Mouse (Mus musculus) gastrocnemius, postnatal 4 days (tissue): ENCODE results near the gene Nup93. TPM values are rescaled to one million over a fixed set of nuclear protein-coding genes. Genes with fewer than 3 reads are reported as not detected.
A peak's percentile ranks its signal among the peaks of the same experiment; 100 is the strongest.
"Not testable (repeated sequence)": the region's sequence is repeated elsewhere in the genome, so short reads cannot be mapped to it uniquely, and the experiment has no call there.

Experiments
- DNase-seq, 2 experiments: peaks; one replicate each; pipeline ENCODE4 v3.0.0; 2021 to 2022; ENCODE audit warnings: low spot score in 2 of 2, mixed read lengths in 2 of 2
- long read RNA-seq, 2 experiments: library from polyadenylated mRNA; stranded (forward); transcript quantifications; one replicate each; pipeline ENCODE4 v2.0.0; 2021
- total RNA-seq, 2 experiments: library from RNA; stranded (reverse); gene quantifications; 2 replicates each; pipeline ENCODE4 v1.2.3; 2021

The Nup93 gene
- 10 to 100 TPM; 26.7 to 32.9 TPM for total RNA-seq
- long read RNA-seq, experiment 1, transcript Nup93-201 (22 exons, 2,707 nt), result major isoform, 56 of 66 reads
- long read RNA-seq, experiment 1, partial matches to known transcripts, result 1 of 66 reads
- long read RNA-seq, experiment 1, other reads (novel, unspliced or antisense), result 7 of 66 reads
- long read RNA-seq, experiment 2, transcript Nup93-207 (23 exons, 2,928 nt), result minor isoform, 5 of 77 reads
- long read RNA-seq, experiment 2, transcript Nup93-201 (22 exons, 2,707 nt), result major isoform, 55 of 77 reads
- long read RNA-seq, experiment 2, partial matches to known transcripts, result 1 of 77 reads
- long read RNA-seq, experiment 2, other reads (novel, unspliced or antisense), result 12 of 77 reads

DNA sequence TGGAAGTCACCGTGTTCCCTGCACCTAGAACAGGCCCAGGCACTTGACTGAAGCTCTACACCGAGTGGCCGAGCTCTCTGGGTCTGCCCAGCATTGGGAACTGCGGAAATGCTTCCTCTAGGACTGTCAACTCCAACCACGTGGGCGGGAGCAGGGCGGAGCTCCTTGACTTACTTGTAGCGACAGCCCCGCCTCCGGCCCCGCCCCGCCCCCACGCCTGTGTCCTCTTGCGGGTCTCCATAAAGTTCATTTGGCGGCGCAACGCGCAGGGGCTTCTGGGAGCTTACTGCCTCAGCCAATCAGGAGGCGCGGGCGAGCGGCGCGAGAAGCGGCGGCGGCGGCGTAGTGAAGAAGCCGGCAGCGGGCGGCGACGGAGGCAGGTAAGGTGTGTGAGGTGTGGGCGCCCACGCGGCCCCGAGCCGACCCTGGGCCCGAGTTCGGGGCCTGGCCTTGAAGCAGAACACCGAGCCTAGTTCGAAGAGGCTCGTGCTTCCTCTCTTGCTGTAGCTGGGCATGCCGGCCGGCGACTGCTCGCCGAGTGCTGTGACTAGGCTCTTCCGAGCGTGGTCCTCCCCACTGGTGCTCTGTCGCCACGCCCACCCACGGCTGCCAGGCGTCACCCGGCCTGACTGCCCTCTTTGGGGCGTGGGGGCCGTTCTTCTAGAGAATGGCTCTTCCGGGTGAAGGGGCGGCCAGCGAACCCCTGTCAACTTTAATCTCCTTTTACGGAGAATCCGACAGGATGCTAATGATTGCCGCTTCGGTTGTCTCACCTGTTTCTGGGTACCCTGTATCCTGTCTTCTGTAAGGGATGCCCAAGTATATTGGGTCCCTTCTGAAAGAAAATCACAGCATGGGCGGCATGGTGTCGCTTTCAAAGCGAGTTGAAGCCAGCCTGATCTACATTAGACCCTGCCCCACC, at the start of gene Nup93:
TSS of gene Nup93 (plus strand) at position 313 of the 922 bp plus-strand sequence.
- DNase-seq, result peak; percentile 96 to 98

GRCm38 (mm10) chr8:94165772-94166171, 48.6 kb upstream of the Nup93 start:
- DNase-seq, result not testable (repeated sequence)

DNA sequence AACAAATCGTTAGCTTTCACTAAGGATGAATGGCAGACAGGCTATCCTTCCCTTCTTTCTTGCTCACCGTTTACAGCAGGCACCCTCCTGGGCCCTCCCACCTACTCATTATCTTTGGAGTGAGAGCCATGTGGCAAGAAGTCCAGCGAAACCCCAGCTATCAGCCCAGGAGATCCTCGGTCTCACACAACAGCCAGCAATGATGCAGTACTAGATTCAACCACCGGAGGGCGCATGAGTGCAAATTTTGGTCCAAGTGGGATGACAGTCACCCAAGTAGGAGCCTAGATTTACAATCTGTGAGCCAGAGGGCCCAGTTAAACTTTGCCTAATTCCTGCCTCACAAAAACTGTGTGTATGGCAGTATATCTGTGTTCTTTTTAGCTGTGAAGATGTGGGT, 47.1 kb upstream of the Nup93 start:
- peak; percentile 80 to 82 for DNase-seq

DNA sequence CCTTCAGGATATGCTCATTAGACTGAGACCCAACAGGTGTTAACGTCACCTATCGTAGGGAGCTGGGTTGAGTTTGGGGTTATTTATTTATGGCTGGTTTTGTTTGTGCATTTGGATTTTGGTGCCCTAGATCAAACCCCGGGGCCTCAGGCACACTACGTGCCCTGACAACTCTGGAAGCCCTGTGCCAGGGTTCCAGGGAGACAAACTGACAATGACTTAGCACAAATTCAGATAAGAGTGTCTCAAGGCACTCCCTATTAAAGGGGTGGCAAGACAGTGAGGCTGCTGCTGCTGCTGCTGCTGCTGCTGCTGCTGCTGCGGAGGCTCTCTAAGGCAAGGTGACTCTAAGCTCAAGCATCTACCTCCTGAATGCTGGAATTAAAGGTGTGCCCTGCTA, 44.8 kb upstream of the Nup93 start:
- no peak for DNase-seq

DNA sequence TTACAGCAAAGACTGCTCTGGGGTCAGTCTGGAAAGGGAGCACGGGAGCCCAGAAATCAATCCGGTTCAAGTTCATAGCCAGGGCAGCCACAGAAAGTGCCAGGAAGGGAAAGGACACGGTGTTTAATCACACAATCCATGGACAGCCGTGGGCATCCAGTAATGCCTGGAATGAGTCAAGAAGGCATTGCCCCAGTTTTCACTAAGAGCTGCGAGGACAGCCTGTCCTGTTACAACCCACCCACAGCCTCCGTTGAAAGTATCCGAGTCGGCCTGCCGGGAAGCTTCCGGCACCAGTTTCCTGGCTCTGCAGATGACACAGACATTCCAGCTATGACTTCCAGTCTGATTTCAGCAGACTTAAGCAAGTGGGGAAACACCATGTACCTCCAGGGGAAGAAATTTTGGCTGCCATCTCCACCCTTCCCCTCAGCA, 43.0 kb upstream of the Nup93 start:
- DNase-seq, result peak in 1 of 2 experiments; percentile 36

DNA sequence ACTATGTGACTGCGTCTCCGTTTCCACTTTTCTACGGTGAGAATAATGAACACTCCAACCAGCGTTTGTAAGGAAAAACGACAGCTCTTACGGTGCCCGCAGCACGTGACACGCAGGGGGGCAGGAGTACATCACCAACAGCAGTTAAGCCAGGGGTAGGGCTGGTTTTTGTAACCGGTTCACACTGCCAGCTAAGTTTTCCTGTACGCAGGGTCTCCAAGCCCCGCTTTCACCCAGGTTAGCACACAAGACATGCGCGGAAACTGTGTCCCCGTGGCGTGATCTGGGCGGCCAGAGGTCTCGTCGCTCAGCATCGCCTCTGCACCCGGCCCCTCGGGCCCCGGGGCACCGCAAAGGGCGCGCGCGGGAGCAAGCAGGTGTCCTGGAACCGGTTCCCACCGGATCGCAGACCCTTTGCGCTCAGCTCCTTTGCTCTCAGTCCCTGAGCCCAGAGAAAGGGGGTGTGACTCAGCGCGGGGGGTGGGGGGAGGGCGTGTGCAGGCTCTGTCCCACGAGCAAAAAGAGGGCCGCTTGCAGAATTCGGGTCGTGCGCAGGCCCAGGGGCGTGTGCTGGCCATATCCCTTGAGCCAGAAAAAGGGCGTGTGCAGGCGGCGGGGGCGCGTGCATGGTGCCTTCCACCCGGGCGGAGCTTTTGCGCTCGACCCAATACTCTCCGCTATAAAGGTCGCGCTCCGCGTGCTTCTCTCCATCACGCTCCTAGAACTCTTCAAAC, 42.1 kb upstream of the Nup93 start, which contains the start of gene Mt2:
TSS of gene Mt2 (plus strand) at position 590 of the 734 bp plus-strand sequence.
- DNase-seq, result peak; percentile 60 to 84

GRCm38 (mm10) chr8:94172809-94173732, 41.3 kb upstream of the Nup93 start:
- peak in 1 of 2 experiments; percentile 28 for DNase-seq

GRCm38 (mm10) chr8:94173848-94174403, 40.4 kb upstream of the Nup93 start:
- no peak for DNase-seq

DNA sequence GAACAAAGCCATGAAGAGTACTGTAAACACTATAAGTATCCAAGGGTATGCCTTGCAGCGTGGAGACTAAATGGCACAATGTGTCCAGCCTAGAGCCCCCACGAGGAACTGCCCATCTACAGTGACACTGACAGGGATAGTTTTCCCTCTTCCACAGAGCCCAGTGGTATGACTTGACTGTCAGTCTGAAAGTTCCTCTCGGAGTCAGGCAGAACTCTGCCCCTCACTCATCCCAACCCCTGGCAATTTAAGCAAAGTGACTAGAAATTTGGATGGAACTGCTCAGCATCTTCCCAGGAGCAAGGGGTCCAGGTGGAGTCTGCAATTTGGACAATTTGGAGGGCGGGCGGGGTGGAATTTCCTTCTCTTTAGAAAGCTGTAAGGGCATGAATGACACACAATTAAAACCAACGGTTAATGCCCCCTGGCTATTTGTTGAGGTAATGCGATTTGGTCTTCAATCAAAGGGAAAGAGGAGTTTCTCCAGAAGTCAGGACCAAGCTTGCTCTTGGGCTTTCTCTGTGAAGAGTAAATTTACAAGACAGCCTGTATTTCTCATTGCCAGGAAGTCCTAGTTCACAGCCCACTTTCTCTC, 39.6 kb upstream of the Nup93 start:
- no peak for DNase-seq

DNA sequence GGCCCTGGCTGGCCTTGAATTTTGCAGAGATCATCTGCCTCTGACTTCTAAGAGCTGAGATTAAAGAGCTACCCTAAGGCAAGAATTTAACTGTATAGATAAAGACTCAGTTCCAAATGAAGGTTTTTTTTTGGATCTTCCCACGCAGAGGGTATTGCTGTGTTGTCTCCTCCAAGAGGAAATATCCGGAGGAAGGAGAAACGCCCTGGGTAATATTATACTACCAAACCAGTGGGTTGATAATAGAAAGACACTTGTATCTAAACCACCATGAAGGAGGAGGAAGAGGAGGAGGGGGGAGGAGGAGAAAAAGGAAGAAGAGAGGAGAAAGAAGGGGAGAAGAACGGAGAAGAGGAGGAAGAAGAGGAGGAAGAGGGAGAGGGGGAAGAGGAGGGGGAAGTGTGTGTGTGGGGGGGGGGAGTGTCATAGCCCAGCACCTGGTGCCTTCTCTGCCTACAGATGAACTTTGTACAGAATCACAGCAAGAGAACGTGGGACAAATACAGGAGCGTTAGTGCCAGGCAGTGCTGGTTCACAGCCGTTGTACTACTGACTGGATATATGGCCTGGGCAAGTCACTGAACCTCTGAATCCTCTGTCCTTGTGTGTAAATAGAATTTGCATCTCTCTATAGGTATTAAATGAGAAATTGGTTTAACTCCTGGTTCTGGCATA, 36.5 kb upstream of the Nup93 start:
- no peak for DNase-seq

DNA sequence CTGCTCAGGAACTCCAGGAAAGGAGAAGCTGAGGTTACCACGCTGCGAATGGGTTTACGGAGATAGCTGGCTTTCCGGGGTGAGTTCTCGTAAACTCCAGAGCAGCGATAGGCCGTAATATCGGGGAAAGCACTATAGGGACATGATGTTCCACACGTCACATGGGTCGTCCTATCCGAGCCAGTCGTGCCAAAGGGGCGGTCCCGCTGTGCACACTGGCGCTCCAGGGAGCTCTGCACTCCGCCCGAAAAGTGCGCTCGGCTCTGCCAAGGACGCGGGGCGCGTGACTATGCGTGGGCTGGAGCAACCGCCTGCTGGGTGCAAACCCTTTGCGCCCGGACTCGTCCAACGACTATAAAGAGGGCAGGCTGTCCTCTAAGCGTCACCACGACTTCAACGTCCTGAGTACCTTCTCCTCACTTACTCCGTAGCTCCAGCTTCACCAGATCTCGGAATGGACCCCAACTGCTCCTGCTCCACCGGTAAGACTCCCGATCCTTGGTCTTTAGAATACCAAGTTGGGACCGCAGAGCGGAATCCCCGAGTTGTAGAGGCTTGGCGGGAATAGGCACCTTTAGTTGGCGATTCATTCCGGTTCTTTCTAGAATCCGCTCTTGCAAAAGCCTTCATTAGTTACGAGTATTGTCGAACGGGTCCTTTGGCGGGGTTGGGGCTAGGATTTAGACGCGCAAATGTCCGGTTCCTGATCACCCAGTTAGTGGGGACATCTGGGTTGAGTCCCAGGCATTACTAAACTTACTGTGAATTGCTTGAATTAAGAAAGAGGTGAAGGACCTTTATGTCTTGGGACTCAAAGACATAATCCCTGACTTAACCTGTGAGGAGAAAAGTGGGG, 35.3 kb upstream of the Nup93 start, which contains the start of gene Mt1:
TSS of gene Mt1 (plus strand) at position 226 of the 856 bp plus-strand sequence.
- DNase-seq, result peak; percentile 66 to 88

DNA sequence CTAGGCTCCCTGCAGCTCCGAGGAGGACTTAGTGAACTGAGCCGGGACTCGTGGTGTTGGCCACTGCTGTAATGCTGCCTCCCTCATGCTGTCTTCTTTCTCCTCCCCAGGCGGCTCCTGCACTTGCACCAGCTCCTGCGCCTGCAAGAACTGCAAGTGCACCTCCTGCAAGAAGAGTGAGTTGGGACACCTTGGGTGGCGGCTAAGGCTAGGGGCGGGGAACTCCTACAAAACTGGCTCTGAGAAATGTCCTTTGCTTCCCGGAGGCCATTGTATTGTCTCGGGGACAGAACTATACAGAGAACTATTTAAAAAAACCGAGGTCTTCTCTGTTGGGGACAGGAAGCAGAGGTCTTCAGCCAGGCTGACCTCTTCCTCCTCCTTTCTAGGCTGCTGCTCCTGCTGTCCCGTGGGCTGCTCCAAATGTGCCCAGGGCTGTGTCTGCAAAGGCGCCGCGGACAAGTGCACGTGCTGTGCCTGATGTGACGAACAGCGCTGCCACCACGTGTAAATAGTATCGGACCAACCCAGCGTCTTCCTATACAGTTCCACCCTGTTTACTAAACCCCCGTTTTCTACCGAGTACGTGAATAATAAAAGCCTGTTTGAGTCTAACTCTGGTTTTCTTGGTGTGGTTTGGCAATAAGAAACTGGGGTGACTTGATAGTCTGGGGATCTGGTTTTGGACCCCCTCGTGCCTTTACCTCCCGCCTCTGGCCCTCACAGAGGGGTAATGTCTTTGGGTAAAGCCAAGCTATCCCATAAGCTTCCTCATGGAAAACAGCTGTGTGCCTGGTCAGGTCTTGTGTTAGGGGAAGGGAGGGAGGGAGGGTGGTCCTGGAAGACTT, 34.4 kb upstream of the Nup93 start:
- no peak for DNase-seq

DNA sequence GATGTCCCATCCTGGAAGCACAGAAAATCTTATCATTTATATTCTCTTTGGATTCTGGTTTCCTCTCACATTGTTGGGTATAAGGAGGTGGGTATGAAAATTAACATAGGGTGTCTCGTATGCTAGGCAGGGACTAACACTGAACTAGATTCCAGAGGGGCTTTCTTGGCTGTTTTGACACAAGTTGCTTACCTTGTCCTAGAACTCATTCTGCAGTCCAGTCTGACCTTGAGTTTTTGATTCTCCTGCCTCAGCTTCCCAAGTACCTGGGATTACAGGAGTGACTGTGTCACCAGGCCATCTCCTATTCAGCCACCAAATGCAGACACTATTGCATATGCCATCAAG, 33.8 kb upstream of the Nup93 start:
- DNase-seq, result no peak

DNA sequence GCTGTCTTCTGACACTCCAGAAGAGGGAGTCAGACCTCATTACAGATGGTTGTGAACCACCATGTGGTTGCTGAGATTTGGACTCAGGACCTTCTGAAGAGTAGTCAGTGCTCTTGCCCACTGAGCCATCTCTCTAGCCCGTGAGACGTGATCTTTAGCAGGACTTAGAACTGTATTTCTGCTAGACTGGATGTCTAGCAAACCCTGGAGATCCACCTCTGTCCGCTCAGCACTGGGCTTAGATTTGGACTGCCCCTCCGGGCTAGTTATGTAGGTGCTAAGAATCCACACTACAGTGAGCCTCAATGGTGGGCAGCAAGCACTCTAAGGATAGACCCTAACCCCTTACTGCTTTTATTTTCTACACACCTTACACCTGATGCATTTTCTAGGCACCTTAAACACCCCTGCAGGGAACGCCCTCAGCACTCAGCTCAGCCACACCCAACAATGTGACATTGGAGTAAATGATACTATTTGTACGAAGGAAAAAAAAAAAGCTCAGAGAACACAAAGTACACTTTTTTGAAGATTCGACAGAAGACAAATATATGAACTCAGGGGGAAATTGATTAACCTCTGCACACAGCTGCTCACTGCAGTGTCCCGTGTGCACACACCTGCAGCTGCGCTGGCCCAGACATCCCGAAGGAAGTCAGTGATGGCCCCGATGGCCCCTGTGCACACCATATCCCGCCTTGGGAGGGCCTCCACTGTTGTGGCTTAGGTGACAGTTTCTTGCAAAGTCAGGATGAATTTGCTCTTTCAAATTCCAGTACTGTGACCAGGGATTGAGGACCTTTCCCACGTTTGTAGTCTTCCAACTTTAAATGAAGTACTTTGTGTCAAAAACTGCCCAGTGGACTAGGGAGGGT, 32.1 kb upstream of the Nup93 start:
- DNase-seq, result no peak

GRCm38 (mm10) chr8:94183117-94183516, 31.2 kb upstream of the Nup93 start:
- peak; percentile 52 to 72 for DNase-seq

GRCm38 (mm10) chr8:94184357-94184843, 30.0 kb upstream of the Nup93 start:
- DNase-seq, result no peak
